Mouse (Mus musculus): ENCODE measurements around the gene Flrt1. TPM values are rescaled to one million over a fixed set of nuclear protein-coding genes. Genes with fewer than 3 reads are reported as not detected.
A peak's percentile ranks its signal among the peaks of the same experiment; 100 is the strongest.

Gene Flrt1
- polyA plus RNA-seq, 1 experiment from 2014 or later: 16.1 TPM

DNA sequence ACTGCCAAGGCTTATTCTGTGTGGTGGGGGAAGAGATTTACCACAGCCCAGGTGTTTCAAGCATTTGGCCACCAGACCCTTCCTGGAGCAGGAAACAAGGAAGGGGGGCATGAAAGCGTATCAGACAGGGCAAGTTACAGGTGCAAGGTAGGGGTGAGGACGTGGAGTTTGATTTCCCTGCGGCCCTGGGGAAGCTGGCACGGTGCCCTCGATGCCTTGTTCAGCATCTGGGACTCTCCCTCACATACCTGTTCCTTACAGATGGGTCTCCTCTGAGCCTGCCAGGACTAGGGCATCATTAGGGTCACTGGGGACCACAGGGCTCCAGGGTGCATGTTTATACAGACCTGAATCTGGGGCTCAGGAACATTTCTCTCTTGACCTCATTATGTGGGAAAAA is 12.8 kb downstream of the Flrt1 start:
- ATAC-seq: no peak
- 57% methylated on average over 5 of the region's 5 CpGs for WGBS
- no peak overlapping the region for H3K4me2 ChIP-seq (ENCODE audit: low read length)
- H3K36me3 ChIP-seq (ENCODE audit: control insufficient read depth, insufficient read depth): no peaks in the 10 kb centered on the region; the same call in 1 of the 2 replicates
- H3K9me3 ChIP-seq (ENCODE audit: control insufficient read depth, low read length): no peaks in the 10 kb centered on the region
- H3K4me3 ChIP-seq (replicated peaks; ENCODE audit: low read length): no peak overlapping the region
- H3K27ac ChIP-seq (ENCODE audit: low read length): 0 out of 2 replicates have a peak overlapping the region, but pooled peaks have one; percentile 21
- H3K4me1 ChIP-seq (replicated peaks; ENCODE audit: control insufficient read depth, insufficient read depth, low read length): peaks cover 56% of the 10 kb centered on the region
- no peaks in the 10 kb centered on the region for H3K27me3 ChIP-seq (replicated peaks; ENCODE audit: control insufficient read depth, insufficient read depth, low read length)
- H3K9ac ChIP-seq (replicated peaks; ENCODE audit: low read depth, low read length): no peak overlapping the region

DNA sequence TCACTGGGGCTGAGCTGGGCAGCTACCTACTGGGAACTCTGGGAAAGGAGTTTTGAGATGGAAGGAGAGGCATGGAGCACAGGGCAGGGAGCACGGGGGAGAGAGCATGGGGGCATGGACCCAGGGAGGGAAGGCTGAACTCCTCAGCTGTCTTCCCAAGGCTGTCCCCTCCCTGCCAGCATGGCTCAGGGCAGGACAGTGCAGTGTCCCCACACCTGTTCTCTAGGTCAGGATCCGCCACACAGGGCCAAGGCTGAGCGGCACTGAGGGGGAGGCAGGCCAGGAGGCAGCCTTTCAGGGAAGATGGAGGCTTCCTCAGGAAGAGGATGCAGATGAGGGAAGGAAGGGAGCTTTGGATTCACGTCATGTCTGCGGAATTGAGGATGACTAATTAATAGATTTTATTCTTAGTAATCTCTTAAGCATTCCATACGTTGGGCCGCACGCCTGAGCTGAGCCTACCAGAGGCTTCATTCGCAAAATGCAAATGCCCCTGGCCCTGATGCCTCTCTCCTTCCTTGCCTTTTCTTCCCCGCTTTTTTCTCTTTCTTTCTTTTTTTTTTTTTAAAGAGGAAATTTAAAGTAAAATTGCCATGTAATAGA is 14.0 kb downstream of the Flrt1 start:
- Histone ChIP-seq H3K36me3 (ENCODE audit: control insufficient read depth, insufficient read depth) (no peaks in the 10 kb centered on the region; the same call in 1 of the 2 replicates), H3K27me3 (replicated peaks; ENCODE audit: control insufficient read depth, insufficient read depth, low read length) (no peaks in the 10 kb centered on the region), H3K27ac (ENCODE audit: low read length) (peak overlapping the region; percentile 81), H3K4me3 (replicated peaks; ENCODE audit: low read length) (no peak overlapping the region), H3K4me1 (replicated peaks; ENCODE audit: control insufficient read depth, insufficient read depth, low read length) (peaks cover 60% of the 10 kb centered on the region), H3K4me2 (ENCODE audit: low read length) (no peak overlapping the region), H3K9ac (replicated peaks; ENCODE audit: low read depth, low read length) (0 out of 2 replicates have a peak overlapping the region, but pooled peaks have one; percentile 5), H3K9me3 (ENCODE audit: control insufficient read depth, low read length) (no peaks in the 10 kb centered on the region)
- 33% methylated on average over 10 of the region's 10 CpGs for WGBS
- 0 out of 2 replicates have a peak, but pooled peaks have one; percentile 11 for ATAC-seq

DNA sequence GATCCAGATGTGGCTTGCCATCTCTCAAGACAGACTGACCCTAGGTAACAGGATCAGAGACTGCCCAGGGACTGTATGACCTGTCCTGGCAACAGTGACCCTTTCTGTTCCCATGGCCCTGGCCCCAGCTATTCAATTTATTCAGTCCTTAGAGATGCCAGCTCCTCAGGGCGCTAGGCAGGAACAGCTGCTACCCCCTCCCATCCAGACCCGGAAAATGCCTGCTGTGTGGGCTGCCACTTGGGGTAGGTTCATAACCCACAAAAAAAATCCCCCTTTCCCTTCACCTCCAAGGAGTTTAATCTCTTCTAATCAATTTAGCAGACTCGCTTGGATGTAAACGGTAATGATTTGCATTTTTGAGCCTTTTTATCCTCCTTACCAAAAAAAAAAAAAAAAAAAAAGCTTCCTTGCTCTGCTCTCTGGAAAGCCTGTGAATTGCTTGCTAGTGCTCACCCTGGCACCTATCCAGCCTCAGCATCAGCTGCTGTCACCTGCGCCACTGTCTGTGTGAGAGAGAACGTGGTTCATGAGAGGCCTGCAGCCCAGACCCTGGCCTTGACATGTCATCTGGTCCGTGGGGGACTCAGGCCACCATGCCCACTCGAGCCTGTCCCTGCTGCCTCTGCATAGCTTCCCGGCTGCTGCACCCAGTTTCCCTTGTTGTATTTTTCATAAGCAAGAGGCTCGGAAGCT is 15.0 kb downstream of the Flrt1 start:
- Histone ChIP-seq H3K9me3 (ENCODE audit: control insufficient read depth, low read length) (no peaks in the 10 kb centered on the region), H3K27me3 (replicated peaks; ENCODE audit: control insufficient read depth, insufficient read depth, low read length) (no peaks in the 10 kb centered on the region), H3K27ac (ENCODE audit: low read length) (peak overlapping the region; percentile 81), H3K9ac (replicated peaks; ENCODE audit: low read depth, low read length) (peak overlapping the region; percentile 48; the same call in 1 of the 2 replicates), H3K4me2 (ENCODE audit: low read length) (no peak overlapping the region; the same call in 1 of the 2 replicates), H3K4me1 (replicated peaks; ENCODE audit: control insufficient read depth, insufficient read depth, low read length) (peaks cover 60% of the 10 kb centered on the region), H3K4me3 (replicated peaks; ENCODE audit: low read length) (no peak overlapping the region), H3K36me3 (ENCODE audit: control insufficient read depth, insufficient read depth) (no peaks in the 10 kb centered on the region; the same call in 1 of the 2 replicates)
- WGBS: 3% methylated on average over 10 of the region's 10 CpGs
- peak; percentile 52 for ATAC-seq

DNA sequence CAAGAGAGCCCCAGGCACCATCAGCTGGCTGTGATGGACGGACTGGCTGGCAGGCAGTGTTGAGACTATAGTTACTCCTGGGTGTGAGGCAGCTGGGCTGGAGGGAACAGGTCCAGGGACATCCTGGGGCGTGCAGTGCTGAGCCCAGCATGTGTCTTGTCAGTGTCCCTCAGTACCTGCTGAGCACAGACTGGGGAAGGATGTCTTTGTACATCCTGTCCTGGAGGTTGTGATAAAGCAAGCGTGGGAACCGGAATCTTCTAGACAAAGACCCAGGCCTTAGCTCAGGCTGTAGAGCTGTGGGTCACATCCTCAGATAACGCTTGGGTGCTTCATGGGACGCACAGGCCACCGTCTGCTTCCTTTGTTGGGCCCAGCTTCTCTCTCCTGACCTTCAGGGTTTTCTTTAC is 15.7 kb downstream of the Flrt1 start:
- Histone ChIP-seq H3K27me3 (replicated peaks; ENCODE audit: control insufficient read depth, insufficient read depth, low read length) (no peaks in the 10 kb centered on the region), H3K9me3 (ENCODE audit: control insufficient read depth, low read length) (no peaks in the 10 kb centered on the region), H3K36me3 (ENCODE audit: control insufficient read depth, insufficient read depth) (no peaks in the 10 kb centered on the region), H3K27ac (ENCODE audit: low read length) (peak overlapping the region; percentile 81), H3K9ac (replicated peaks; ENCODE audit: low read depth, low read length) (0 out of 2 replicates have a peak overlapping the region, but pooled peaks have one; percentile 23), H3K4me3 (replicated peaks; ENCODE audit: low read length) (no peak overlapping the region), H3K4me1 (replicated peaks; ENCODE audit: control insufficient read depth, insufficient read depth, low read length) (peaks cover 64% of the 10 kb centered on the region), H3K4me2 (ENCODE audit: low read length) (no peak overlapping the region)
- ATAC-seq: peak; percentile 13; the same call in 1 of the 2 replicates
- 40% methylated on average over 7 of the region's 7 CpGs for WGBS

DNA sequence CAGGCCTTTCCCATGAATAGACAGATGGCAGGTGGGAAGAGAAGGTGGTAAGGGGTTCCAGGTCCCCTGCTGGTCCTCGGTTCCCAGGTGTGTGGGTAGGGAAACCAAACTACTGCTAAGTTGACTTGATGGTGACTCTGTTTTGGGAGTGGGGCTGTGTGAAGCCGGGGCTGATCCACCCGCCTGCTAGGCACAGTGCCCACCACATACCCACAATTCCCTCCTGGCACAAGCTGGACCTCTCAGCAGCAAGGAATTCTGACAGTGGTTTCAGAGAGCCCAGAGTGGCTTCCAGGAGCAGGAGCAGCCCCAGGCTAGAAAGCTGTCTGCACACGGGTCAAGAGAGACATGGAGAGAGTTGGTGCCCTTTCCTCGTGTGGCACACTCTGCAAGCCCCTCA is 16.5 kb downstream of the Flrt1 start:
- no peaks in the 10 kb centered on the region for H3K9me3 ChIP-seq (ENCODE audit: control insufficient read depth, low read length)
- peaks cover 71% of the 10 kb centered on the region for H3K4me1 ChIP-seq (replicated peaks; ENCODE audit: control insufficient read depth, insufficient read depth, low read length)
- no peak overlapping the region for H3K9ac ChIP-seq (replicated peaks; ENCODE audit: low read depth, low read length)
- no peak overlapping the region for H3K4me3 ChIP-seq (replicated peaks; ENCODE audit: low read length)
- 0 out of 2 replicates have a peak overlapping the region, but pooled peaks have one; percentile 15 for H3K27ac ChIP-seq (ENCODE audit: low read length)
- no peak for ATAC-seq
- 50% methylated on average over 5 of the region's 5 CpGs for WGBS
- H3K27me3 ChIP-seq (replicated peaks; ENCODE audit: control insufficient read depth, insufficient read depth, low read length): no peaks in the 10 kb centered on the region
- no peak overlapping the region for H3K4me2 ChIP-seq (ENCODE audit: low read length)
- H3K36me3 ChIP-seq (ENCODE audit: control insufficient read depth, insufficient read depth): no peaks in the 10 kb centered on the region

DNA sequence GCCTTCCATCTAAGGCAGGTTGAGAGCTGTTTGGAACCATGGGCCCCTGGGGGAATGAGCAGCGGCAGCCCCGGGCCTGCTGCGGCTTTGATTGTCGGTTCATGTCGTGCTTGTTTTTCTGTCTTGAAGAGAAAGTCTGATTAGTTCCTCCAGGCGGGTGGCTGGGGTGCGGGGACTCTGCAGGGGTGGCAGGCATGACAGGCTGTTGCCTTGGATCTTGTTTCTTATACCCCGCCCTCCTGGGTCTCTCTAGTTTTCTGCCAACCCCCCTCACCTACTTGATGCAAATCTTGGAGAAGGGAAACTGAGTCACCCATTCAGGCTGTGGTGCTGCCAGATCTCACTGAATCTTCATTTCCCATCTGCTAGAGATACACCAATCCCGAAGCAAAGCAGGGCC is 17.0 kb downstream of the Flrt1 start:
- Histone ChIP-seq H3K27ac (ENCODE audit: low read length) (0 out of 2 replicates have a peak overlapping the region, but pooled peaks have one; percentile 15), H3K4me1 (replicated peaks; ENCODE audit: control insufficient read depth, insufficient read depth, low read length) (peaks cover 76% of the 10 kb centered on the region), H3K4me2 (ENCODE audit: low read length) (no peak overlapping the region), H3K4me3 (replicated peaks; ENCODE audit: low read length) (no peak overlapping the region), H3K27me3 (replicated peaks; ENCODE audit: control insufficient read depth, insufficient read depth, low read length) (no peaks in the 10 kb centered on the region), H3K9ac (replicated peaks; ENCODE audit: low read depth, low read length) (peak overlapping the region; percentile 20; the same call in 1 of the 2 replicates), H3K9me3 (ENCODE audit: control insufficient read depth, low read length) (no peaks in the 10 kb centered on the region), H3K36me3 (ENCODE audit: control insufficient read depth, insufficient read depth) (no peaks in the 10 kb centered on the region)
- no peak for ATAC-seq
- WGBS: 10% methylated on average over 9 of the region's 9 CpGs

DNA sequence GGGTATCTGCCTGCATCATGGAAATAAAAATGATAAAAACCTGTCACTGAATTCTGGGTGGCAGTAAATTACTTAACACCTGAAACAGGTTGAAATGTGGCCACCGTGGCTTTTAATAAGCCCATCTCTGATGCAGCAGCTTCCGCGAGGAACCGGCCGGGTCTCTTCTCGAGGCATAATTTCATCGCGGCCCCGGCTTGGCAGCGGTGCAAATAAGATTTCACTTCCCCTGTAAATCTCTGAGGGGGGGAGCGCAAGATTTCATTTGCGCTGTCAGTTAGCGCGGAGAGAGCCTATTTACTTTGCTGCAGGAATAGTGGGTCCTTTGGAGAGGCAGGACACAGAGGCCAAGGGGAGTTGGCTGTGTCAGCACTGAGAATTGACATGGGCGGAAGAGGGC is 20.8 kb downstream of the Flrt1 start:
- ATAC-seq: no peak
- H3K4me2 ChIP-seq (ENCODE audit: low read length): no peak overlapping the region
- peaks cover 52% of the 10 kb centered on the region for H3K4me1 ChIP-seq (replicated peaks; ENCODE audit: control insufficient read depth, insufficient read depth, low read length)
- H3K4me3 ChIP-seq (replicated peaks; ENCODE audit: low read length): no peak overlapping the region
- H3K36me3 ChIP-seq (ENCODE audit: control insufficient read depth, insufficient read depth): no peaks in the 10 kb centered on the region
- no peaks in the 10 kb centered on the region for H3K27me3 ChIP-seq (replicated peaks; ENCODE audit: control insufficient read depth, insufficient read depth, low read length)
- H3K27ac ChIP-seq (ENCODE audit: low read length): no peak overlapping the region
- H3K9me3 ChIP-seq (ENCODE audit: control insufficient read depth, low read length): no peaks in the 10 kb centered on the region
- no peak overlapping the region for H3K9ac ChIP-seq (replicated peaks; ENCODE audit: low read depth, low read length)
- 27% methylated on average over 15 of the region's 15 CpGs for WGBS

DNA sequence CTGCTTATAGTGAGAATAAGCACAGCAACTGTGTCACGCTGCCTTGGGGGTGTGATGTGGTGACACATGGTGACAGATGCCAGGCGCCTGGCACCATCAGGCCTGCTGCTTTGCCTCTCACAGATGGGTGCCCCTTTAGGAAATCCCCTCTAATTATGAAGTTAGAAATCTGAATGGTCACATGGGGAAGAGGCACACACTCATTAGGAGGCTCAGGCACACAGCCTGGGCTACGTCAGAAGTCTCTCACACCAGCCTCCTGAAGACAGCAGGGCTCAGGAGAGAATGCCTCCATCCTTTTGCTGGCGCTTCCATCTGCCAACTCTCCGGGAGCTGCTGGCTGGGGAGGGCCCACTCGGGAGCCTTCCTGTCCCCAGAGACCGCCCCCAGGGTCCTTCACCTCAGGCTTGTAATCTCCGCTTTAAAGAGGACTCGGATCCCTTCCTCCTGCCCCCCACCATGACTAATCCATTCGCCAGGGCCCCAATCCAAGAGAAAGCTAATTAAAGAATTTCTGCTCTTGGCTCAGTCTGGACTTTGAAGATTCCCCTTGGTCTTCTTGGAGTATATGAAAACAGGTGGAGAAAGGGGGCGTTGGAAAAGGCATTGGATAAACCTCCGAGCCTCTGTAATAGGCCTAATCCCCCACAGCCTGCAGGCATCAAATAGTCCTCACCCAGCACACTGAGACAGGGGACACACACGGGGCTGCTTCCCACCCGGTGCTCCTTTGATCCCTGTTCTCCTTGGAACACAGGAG is 22.3 kb downstream of the Flrt1 start:
- peak overlapping the region; percentile 67 for H3K27ac ChIP-seq (ENCODE audit: low read length)
- H3K9ac ChIP-seq (replicated peaks; ENCODE audit: low read depth, low read length): no peak overlapping the region
- H3K9me3 ChIP-seq (ENCODE audit: control insufficient read depth, low read length): no peaks in the 10 kb centered on the region

More for the DNA sequence above, 22.3 kb downstream of the Flrt1 start:
- H3K4me1 ChIP-seq (replicated peaks; ENCODE audit: control insufficient read depth, insufficient read depth, low read length): peaks cover 38% of the 10 kb centered on the region
- H3K4me2 ChIP-seq (ENCODE audit: low read length): no peak overlapping the region
- H3K4me3 ChIP-seq (replicated peaks; ENCODE audit: low read length): no peak overlapping the region
- WGBS: 13% methylated on average over 14 of the region's 14 CpGs
- H3K36me3 ChIP-seq (ENCODE audit: control insufficient read depth, insufficient read depth): no peaks in the 10 kb centered on the region
- peak; percentile 86 for ATAC-seq
- H3K27me3 ChIP-seq (replicated peaks; ENCODE audit: control insufficient read depth, insufficient read depth, low read length): no peaks in the 10 kb centered on the region
